Comparison of ENCODE assay signal across 8 mouse cellular contexts in genomic region chr17:5402069-5402468, GRCm38 (mm10). TPM values are rescaled to one million over a fixed set of nuclear protein-coding genes. Genes with fewer than 3 reads are reported as not detected.
A peak's percentile ranks its signal among the peaks of the same experiment; 100 is the strongest.
DNase-seq lines count a peak whose midpoint lies in the region; ATAC-seq and TF ChIP-seq lines count a peak whose summit lies in the region.

No protein-coding gene starts in this region.

- 4% methylated on average over 9 of the region's 9 CpGs for WGBS in liver, embryonic 14.5 days (ENCODE audit: insufficient replicate concordance)
- WGBS in neural tube, embryonic 12.5 days = 10% methylated on average over 9 of the region's 9 CpGs

- H3K4me1 ChIP-seq in liver, embryonic 14.5 days (replicated peaks; ENCODE audit: control insufficient read depth in 2 of 2, insufficient read depth in 2 of 2, low read length in 1 of 2) = peaks cover 0 to 18% of the 10 kb centered on the region in 2 experiments; a peak in 2 of 4 replicates
- peaks cover 9% of the 10 kb centered on the region for H3K4me1 ChIP-seq in neural tube, embryonic 12.5 days

- H3K9me3 ChIP-seq in liver, embryonic 14.5 days (ENCODE audit: control insufficient read depth, low read length) = no peaks in the 10 kb centered on the region
- no peaks in the 10 kb centered on the region for H3K9me3 ChIP-seq in neural tube, embryonic 12.5 days

- no peaks in the 10 kb centered on the region for H3K27me3 ChIP-seq in liver, embryonic 14.5 days (ENCODE audit: control insufficient read depth, insufficient read depth, low read length)
- H3K27me3 ChIP-seq in neural tube, embryonic 12.5 days (replicated peaks) = peaks cover 6% of the 10 kb centered on the region

- no peak overlapping the region for H3K4me3 ChIP-seq in liver, embryonic 14.5 days (ENCODE audit: insufficient read depth in 1 of 2, low read depth in 2 of 2, low read length in 2 of 2)
- H3K4me3 ChIP-seq in neural tube, embryonic 12.5 days = no peak overlapping the region

- peak; percentile 93 for TF ChIP-seq CTCF in liver, embryonic 14.5 days (IDR thresholded peaks at IDR 0.05; ENCODE audit: low read depth)

- peak; percentile 58; the same call in 1 of the 2 replicates for ATAC-seq in liver, embryonic 14.5 days (ENCODE audit: insufficient read depth)
- ATAC-seq in neural tube, embryonic 12.5 days (ENCODE audit: low FRiP score, low read depth) = peak; percentile 67

- no peak overlapping the region for H3K27ac ChIP-seq in liver, embryonic 14.5 days
- H3K27ac ChIP-seq in neural tube, embryonic 12.5 days = no peak overlapping the region

- H3K36me3 ChIP-seq in liver, embryonic 14.5 days (replicated peaks; ENCODE audit: control insufficient read depth, insufficient read depth, low read depth) = no peaks in the 10 kb centered on the region
- H3K36me3 ChIP-seq in neural tube, embryonic 12.5 days = no peaks in the 10 kb centered on the region

- H3K9ac ChIP-seq in liver, embryonic 14.5 days (replicated peaks) = no peak overlapping the region
- H3K9ac ChIP-seq in neural tube, embryonic 12.5 days = no peak overlapping the region

- peak; percentile 53 for DNase-seq in CD4-positive helper T cell, adult 2 months (ENCODE audit: low read depth, low spot score)
- DNase-seq in adrenal gland, adult 18-20 months (ENCODE audit: low spot score in 2 of 2) = peak; percentile 71 to 72
- DNase-seq in embryo, embryonic 11.5 days (ENCODE audit: low read depth, low spot score) = peak; percentile 35
- DNase-seq in heart, adult 18-20 months = peak; percentile 41 to 81
- peak; percentile 75 for DNase-seq in kidney, adult 18-20 months
- DNase-seq in liver, embryonic 14.5 days (ENCODE audit: low read depth in 3 of 3, low spot score in 3 of 3) = peak in 2 of 3 experiments; percentile 12 to 46
- peak; percentile 92 for DNase-seq in testis, postnatal 10 days (ENCODE audit: low spot score)

- peak overlapping the region; percentile 40 for H3K4me2 ChIP-seq in liver, embryonic 14.5 days (ENCODE audit: low read depth)
- H3K4me2 ChIP-seq in neural tube, embryonic 12.5 days (replicated peaks) = peak overlapping the region; percentile 36

- TF ChIP-seq EP300 in liver, embryonic 14.5 days (IDR thresholded peaks at IDR 0.05; ENCODE audit: low read depth) = no peak

RNA-seq across cellular contexts. Expression of gene Ldhal6b, which starts 16.5 kb away (rescaled TPM):
- total RNA-seq in adrenal gland, adult 18-20 months (2021) = under 1 TPM; 0.42 to 0.70 TPM
- under 1 TPM; 0.25 to 0.46 TPM for total RNA-seq in heart, adult 18-20 months (2021)
- 0.02 and 0.09 TPM in 2 replicates for polyA plus RNA-seq in liver, embryonic 14.5 days (2012; rRNA removed)
- polyA plus RNA-seq in liver, embryonic 14.5 days (2014; fragmentation: Nextera tagmentation; extraction: Ambion mirVana) = not detected in 2 replicates
- not detected in 2 replicates for polyA plus RNA-seq in neural tube, embryonic 12.5 days (2016; fragmentation: Nextera tagmentation; extraction: Ambion mirVana)

RNA-seq across cellular contexts. Expression of gene Tmem242, which starts 38.0 kb away (rescaled TPM):
- total RNA-seq in adrenal gland, adult 18-20 months (2021) = 100 to 1,000 TPM; 121 to 161 TPM
- total RNA-seq in heart, adult 18-20 months (2021) = 100 to 1,000 TPM; 172 to 185 TPM
- polyA plus RNA-seq in liver, embryonic 14.5 days (2012; rRNA removed) = 9.7 and 10.5 TPM in 2 replicates
- polyA plus RNA-seq in liver, embryonic 14.5 days (2014; fragmentation: Nextera tagmentation; extraction: Ambion mirVana) = 42.1 and 42.5 TPM in 2 replicates
- 106 and 123 TPM in 2 replicates for polyA plus RNA-seq in neural tube, embryonic 12.5 days (2016; fragmentation: Nextera tagmentation; extraction: Ambion mirVana)

Comparison
In these comparisons a context has a peak if more than half of its experiments do, and no peak if none do; other contexts are left out.
1. DNase-seq: peak in every context shown above with its lines; median percentile 92 in testis, postnatal 10 days; 75 in kidney, adult 18-20 months; 72 in adrenal gland, adult 18-20 months; 61 in heart, adult 18-20 months; 53 in CD4-positive helper T cell, adult 2 months; 35 in embryo, embryonic 11.5 days; 29 in liver, embryonic 14.5 days.